Mouse (Mus musculus) T-helper 17 cell (primary cell): ENCODE measurements around the gene Plscr3.
"Not testable (repeated sequence)": the region's sequence is repeated elsewhere in the genome, so short reads cannot be mapped to it uniquely, and the experiment has no call there.

Source experiments
- in situ Hi-C, 2 experiments: fragments of 300-600 bp; cut with MboI, MseI; formaldehyde crosslinking; loops; 1 replicate in 1 of 2; 2 replicates in 1 of 2; pipeline ENCODE4 v1.15.1; 2025; ENCODE audit warnings: high pct_unique_total_duplicates in 2 of 2

Gene Plscr3

GRCm38 (mm10) chr11:69863729-69864128 lies 17.6 kb downstream of the Plscr3 start:
- in situ Hi-C loops, result not testable (repeated sequence)

GRCm38 (mm10) chr11:69864138-69864860 lies 18.1 kb downstream of the Plscr3 start:
- in situ Hi-C loops, result no loop called here

- in situ Hi-C loops, result no loop called here
Observed at GRCm38 (mm10) chr11:69865561-69865960, 19.4 kb downstream of the Plscr3 start.

GRCm38 (mm10) chr11:69867335-69867734 lies 21.2 kb downstream of the Plscr3 start:
- in situ Hi-C loops, result no loop called here

GRCm38 (mm10) chr11:69870289-69871069 lies 24.3 kb downstream of the Plscr3 start:
- in situ Hi-C loops, result no loop called here

GRCm38 (mm10) chr11:69871822-69872221 lies 25.6 kb downstream of the Plscr3 start:
- in situ Hi-C loops, result no loop called here

- in situ Hi-C loops, result no loop called here
Observed at GRCm38 (mm10) chr11:69872451-69872850, 26.3 kb downstream of the Plscr3 start.

- in situ Hi-C loops, result loop anchor here (5.0 kb wide), 5 partner anchors 69 to 189 kb away; partner anchors contain the start of genes Fgf11 (in 1 of the 2), Polr2a (in 1 of the 2), Tmem102 (in 1 of the 2) and Tnfsf13 (in 1 of the 2)
Observed at GRCm38 (mm10) chr11:69876186-69876585, 30.0 kb downstream of the Plscr3 start.

- in situ Hi-C loops, result loop anchor here (5.0 kb wide), 5 partner anchors 70 to 190 kb away; partner anchors contain the start of genes Fgf11 (in 1 of the 2), Polr2a (in 1 of the 2), Tmem102 (in 1 of the 2) and Tnfsf13 (in 1 of the 2)
Observed at GRCm38 (mm10) chr11:69876867-69877266, 30.7 kb downstream of the Plscr3 start.

GRCm38 (mm10) chr11:69877878-69878277 lies 31.7 kb downstream of the Plscr3 start, which contains the start of gene Tmem95:
Gene Tmem95 (minus strand): TSS chr11:69878018.
- in situ Hi-C loops, result loop anchor here (5.0 kb wide), 5 partner anchors 71 to 191 kb away; partner anchors contain the start of genes Fgf11 (in 1 of the 2), Polr2a (in 1 of the 2), Tmem102 (in 1 of the 2) and Tnfsf13 (in 1 of the 2)

- in situ Hi-C loops, result loop anchor here (5.0 kb wide), 5 partner anchors 71 to 191 kb away; partner anchors contain the start of genes Fgf11 (in 1 of the 2), Polr2a (in 1 of the 2), Tmem102 (in 1 of the 2) and Tnfsf13 (in 1 of the 2)
Observed at GRCm38 (mm10) chr11:69878399-69878798, 32.2 kb downstream of the Plscr3 start.

- in situ Hi-C loops, result loop anchor here (5.0 kb wide), 5 partner anchors 72 to 192 kb away; partner anchors contain the start of genes Fgf11 (in 1 of the 2), Polr2a (in 1 of the 2), Tmem102 (in 1 of the 2) and Tnfsf13 (in 1 of the 2)
Observed at GRCm38 (mm10) chr11:69878952-69879351, 32.8 kb downstream of the Plscr3 start.

GRCm38 (mm10) chr11:69879711-69880110 lies 33.5 kb downstream of the Plscr3 start:
- in situ Hi-C loops, result loop anchor here (5.0 kb wide), 6 partner anchors 68 to 192 kb away; partner anchors contain the start of genes Fgf11 (in 1 of the 2), Polr2a (in 1 of the 2), Slc2a4 (in 1 of the 2) and Tmem102 (in 1 of the 2)

GRCm38 (mm10) chr11:69880506-69880852 lies 34.3 kb downstream of the Plscr3 start:
- in situ Hi-C loops, result loop anchor here in 1 of 2 experiments (5.0 kb wide), 1 partner anchor 67 kb away; the partner anchor contains the start of gene Slc2a4

- in situ Hi-C loops, result loop anchor here in 1 of 2 experiments (5.0 kb wide), 1 partner anchor 66 kb away; the partner anchor contains the start of gene Slc2a4
Observed at GRCm38 (mm10) chr11:69880853-69881603, 34.9 kb downstream of the Plscr3 start, which contains the start of gene Kctd11. Gene Kctd11 (minus strand): TSS chr11:69881406.

GRCm38 (mm10) chr11:69881787-69882670 lies 35.9 kb downstream of the Plscr3 start:
- in situ Hi-C loops, result loop anchor here in 1 of 2 experiments (5.0 kb wide), 1 partner anchor 65 kb away; the partner anchor contains the start of gene Slc2a4

GRCm38 (mm10) chr11:69883066-69883465 lies 36.9 kb downstream of the Plscr3 start:
- in situ Hi-C loops, result loop anchor here in 1 of 2 experiments (5.0 kb wide), 1 partner anchor 64 kb away; the partner anchor contains the start of gene Slc2a4

- in situ Hi-C loops, result loop anchor here in 1 of 2 experiments (5.0 kb wide), 1 partner anchor 64 kb away; the partner anchor contains the start of gene Slc2a4
Observed at GRCm38 (mm10) chr11:69883527-69884151, 37.5 kb downstream of the Plscr3 start.

GRCm38 (mm10) chr11:69884240-69884639 lies 38.1 kb downstream of the Plscr3 start:
- in situ Hi-C loops, result loop anchor here in 1 of 2 experiments (5.0 kb wide), 1 partner anchor 63 kb away; the partner anchor contains the start of gene Slc2a4
